Mouse (Mus musculus): Measurements from ENCODE around the gene Imp4. TPM values are rescaled to one million over a fixed set of nuclear protein-coding genes. Genes with fewer than 3 reads are reported as not detected.

Gene Imp4
- total RNA-seq, 2 experiments from 2014 or later, result 31.3 to 39.4 TPM

DNA sequence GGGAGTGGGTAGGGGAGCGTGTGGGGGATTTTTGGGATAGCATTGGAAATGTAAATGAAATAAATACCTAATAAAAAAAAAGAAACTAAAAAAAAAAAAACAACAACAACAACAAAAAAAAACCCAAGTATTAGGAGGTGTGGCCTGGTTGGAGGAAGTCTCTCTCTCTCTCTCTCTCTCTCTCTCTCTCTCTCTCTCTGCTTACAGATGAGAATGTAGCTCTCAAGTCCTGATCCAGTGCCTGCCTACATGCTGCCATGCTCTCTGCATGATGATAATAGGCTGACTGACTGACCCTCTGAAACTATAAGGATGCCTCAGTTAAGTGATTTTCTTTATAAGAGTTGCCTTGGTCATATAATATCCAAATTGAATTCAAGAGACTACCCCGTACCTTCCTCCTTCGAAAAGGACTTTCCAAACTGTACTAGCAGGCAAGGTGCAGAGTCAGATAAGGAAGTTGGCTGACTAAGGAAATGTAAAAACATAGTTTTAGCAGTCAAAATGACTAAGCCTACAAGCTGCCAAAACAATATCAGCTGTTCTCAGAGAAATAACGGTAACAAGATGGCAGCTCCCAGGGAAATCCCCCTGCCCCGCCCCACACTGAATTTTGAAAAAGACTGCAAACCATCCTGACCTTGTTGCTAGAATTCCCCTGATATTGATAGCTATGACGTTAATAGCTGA lies 50.3 kb downstream of the Imp4 start:
- no peak overlapping the region for H3K27ac ChIP-seq
- intact Hi-C loops (cut with DNase I), result loop anchor here (5.0 kb wide), 1 partner anchor 92 kb away; no protein-coding TSS in a partner anchor
- no peak for DNase-seq (ENCODE audit: extremely low spot score in 1 of 2, low spot score in 2 of 2)
- TF ChIP-seq CTCF (IDR thresholded peaks at IDR 0.05), result no peak
- no peak overlapping the region for H3K4me3 ChIP-seq

DNA sequence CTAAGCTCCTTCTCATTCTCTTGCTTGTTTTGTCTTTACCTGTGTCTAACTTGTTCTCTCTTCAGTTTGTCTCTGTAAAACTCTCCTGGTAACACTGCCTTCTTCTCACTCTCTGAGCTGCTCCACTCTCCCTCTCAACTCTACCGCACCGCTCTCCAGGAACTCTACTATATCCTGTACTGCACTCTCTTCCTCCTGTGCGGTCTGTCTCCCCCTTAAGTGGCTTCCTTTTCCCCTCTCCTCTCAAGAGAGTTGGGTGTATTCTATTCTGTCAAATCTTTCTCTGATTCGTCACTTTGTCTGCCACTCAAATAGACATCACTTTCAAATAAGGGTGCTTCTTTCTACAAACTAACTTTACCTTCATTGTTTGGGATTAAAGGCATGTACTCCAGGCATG lies 51.8 kb downstream of the Imp4 start:
- no peak overlapping the region for H3K27ac ChIP-seq
- no peak for TF ChIP-seq CTCF (IDR thresholded peaks at IDR 0.05)
- intact Hi-C loops (cut with DNase I), result no loop called here
- no peak overlapping the region for H3K4me3 ChIP-seq
- no peak for DNase-seq (ENCODE audit: extremely low spot score in 1 of 2, low spot score in 2 of 2)

Small RNA genes within 50 kb of the gene (microRNA-seq; reads per million reads assigned to microRNA genes)
- 0 to 0.73 reads per million in 2 experiments for gene Mir5103

Other genes starting within 250 kb of the Imp4 start
- 10 to 100 TPM; 13.8 to 15.8 TPM for gene Ccdc115, start 179 bp upstream of the Imp4 start, total RNA-seq (2021)
- gene Ptpn18, start 19.9 kb downstream of the Imp4 start, total RNA-seq (2021), result 1 to 10 TPM; 4.7 to 6.0 TPM
- not detected for gene Prss39, start 58.6 kb downstream of the Imp4 start, total RNA-seq (2021)
- gene Cfc1, start 95.8 kb downstream of the Imp4 start, total RNA-seq (2021), result not detected
- gene Prss40, start 121.1 kb downstream of the Imp4 start, total RNA-seq (2021), result not detected
- 10 to 100 TPM; 25.2 to 28.5 TPM for gene Amer3, start 139.8 kb downstream of the Imp4 start, total RNA-seq (2021)